Mouse (Mus musculus) CH12.LX (cell line): ENCODE data around the gene Col18a1. TPM values are rescaled to one million over a fixed set of nuclear protein-coding genes. Genes with fewer than 3 reads are reported as not detected.

ENCODE experiments used
- DNase-seq: peaks from one replicate; pipeline ENCODE4 v3.0.0-alpha.2; 2013; ENCODE audit errors: extremely low read depth
- H3K27ac ChIP-seq: 2 replicates; pipeline ENCODE4 v1.5.1; 2012; ENCODE audit warnings: low read depth, mild to moderate bottlenecking, control low read depth, moderate library complexity; ENCODE audit not compliant: insufficient read depth
- H3K27me3 ChIP-seq: replicated peaks from 2 replicates; pipeline ENCODE3; 2012; ENCODE audit warnings: inconsistent platforms
- H3K36me3 ChIP-seq, 2 experiments: replicated peaks in 1 of 2; 2 replicates each; pipeline versions ENCODE3 to v1.6.1; 2012; ENCODE audit warnings: inconsistent platforms in 1 of 2, low read length in 1 of 2, mild to moderate bottlenecking in 1 of 2, mixed read lengths in 1 of 2, moderate library complexity in 1 of 2; ENCODE audit not compliant: control insufficient read depth in 1 of 2, insufficient read depth in 1 of 2
- H3K4me1 ChIP-seq, 2 experiments: 2 replicates each; pipeline ENCODE4 v1.6.1; 2012; ENCODE audit warnings: inconsistent platforms in 1 of 2, moderate library complexity in 1 of 2; ENCODE audit not compliant: insufficient read depth in 2 of 2, control insufficient read depth in 1 of 2
- H3K4me2 ChIP-seq: 2 replicates; pipeline ENCODE4 v1.6.1; 2012; ENCODE audit warnings: low read depth, mild to moderate bottlenecking, control low read depth; ENCODE audit not compliant: poor library complexity, insufficient read depth, severe bottlenecking
- H3K4me3 ChIP-seq, 3 experiments: fragments of 150-350 bp in 1 of 3; sonication (generic) in 1 of 3; replicated peaks in 1 of 3; 2 replicates each; pipeline versions ENCODE3 to v1.5.1; 2011 to 2012; ENCODE audit warnings: low read depth in 2 of 3, low read length in 2 of 3, mild to moderate bottlenecking in 2 of 3, moderate library complexity in 2 of 3, control low read depth in 1 of 3, improper control_type of control experiment in 1 of 3, inconsistent platforms in 1 of 3, mixed read lengths in 1 of 3; ENCODE audit not compliant: poor library complexity in 1 of 3
- H3K79me2 ChIP-seq: replicated peaks from 2 replicates; pipeline ENCODE4 v1.6.1; 2012; ENCODE audit warnings: mild to moderate bottlenecking, moderate library complexity; ENCODE audit not compliant: control insufficient read depth, poor library complexity, insufficient read depth, severe bottlenecking; ENCODE audit errors: extremely low read depth
- H3K9ac ChIP-seq: 2 replicates; pipeline ENCODE4 v1.6.1; 2012; ENCODE audit warnings: low read depth, mild to moderate bottlenecking, control low read depth, moderate library complexity; ENCODE audit not compliant: insufficient read depth
- H3K9me3 ChIP-seq: replicated peaks from 2 replicates; pipeline ENCODE3; 2012; ENCODE audit warnings: low read length, inconsistent platforms, mixed read lengths
- BHLHE40 ChIP-seq: IDR thresholded peaks from 2 replicates; pipeline ENCODE4 v1.6.1; 2011; ENCODE audit warnings: mild to moderate bottlenecking, low read depth, low read length, improper control_type of control experiment
- CHD1 ChIP-seq: IDR thresholded peaks from 2 replicates; pipeline ENCODE4 v1.6.1; 2012; ENCODE audit warnings: low read depth, low read length, improper control_type of control experiment, inconsistent platforms
- CHD2 ChIP-seq: IDR thresholded peaks from 2 replicates; pipeline ENCODE4 v1.6.1; 2011; ENCODE audit warnings: low read length, improper control_type of control experiment
- E2F4 ChIP-seq: IDR thresholded peaks from 2 replicates; pipeline ENCODE4 v1.6.1; 2011; ENCODE audit warnings: low read depth, low read length, improper control_type of control experiment; ENCODE audit not compliant: insufficient replicate concordance
- ELF1 ChIP-seq: IDR thresholded peaks from 2 replicates; pipeline ENCODE4 v1.6.1; 2014; ENCODE audit warnings: low read depth, mild to moderate bottlenecking, inconsistent platforms, low read length, improper control_type of control experiment
- EP300 ChIP-seq: IDR thresholded peaks from 2 replicates; pipeline ENCODE4 v1.6.1; 2011; ENCODE audit warnings: low read length, improper control_type of control experiment
- ETS1 ChIP-seq: conservative IDR thresholded peaks from 2 replicates; pipeline ENCODE4 v1.6.1; 2012; ENCODE audit warnings: low read depth, mild to moderate bottlenecking, inconsistent platforms, low read length, improper control_type of control experiment, moderate library complexity
- IRF4 ChIP-seq: IDR thresholded peaks from 2 replicates; pipeline ENCODE4 v1.6.1; 2014; ENCODE audit warnings: low read depth, mild to moderate bottlenecking, inconsistent platforms, low read length, improper control_type of control experiment
- JUN ChIP-seq: IDR thresholded peaks from 2 replicates; pipeline ENCODE4 v1.6.1; 2011; ENCODE audit warnings: low read depth, mild to moderate bottlenecking, low read length, improper control_type of control experiment, moderate library complexity; ENCODE audit not compliant: insufficient read depth
- JUND ChIP-seq: conservative IDR thresholded peaks from 2 replicates; pipeline ENCODE4 v1.6.1; 2011; ENCODE audit warnings: low read depth, low read length, improper control_type of control experiment
- KAT2A ChIP-seq: IDR thresholded peaks from 2 replicates; pipeline ENCODE4 v1.6.1; 2012; ENCODE audit warnings: low read length, improper control_type of control experiment, inconsistent platforms; ENCODE audit not compliant: insufficient replicate concordance
- MAFK ChIP-seq: IDR thresholded peaks from 2 replicates; pipeline ENCODE4 v1.6.1; 2011; ENCODE audit warnings: low read length, improper control_type of control experiment; ENCODE audit not compliant: insufficient replicate concordance
- MXI1 ChIP-seq: IDR thresholded peaks from 2 replicates; pipeline ENCODE4 v1.6.1; 2011; ENCODE audit warnings: mild to moderate bottlenecking, low read depth, low read length, improper control_type of control experiment
- POLR2A ChIP-seq: IDR thresholded peaks from 2 replicates; pipeline ENCODE4 v1.6.1; 2011; ENCODE audit warnings: low read depth, mild to moderate bottlenecking, improper control_type of control experiment, low read length
- POLR2AphosphoS2 ChIP-seq: IDR thresholded peaks from 2 replicates; pipeline ENCODE4 v1.6.1; 2011; ENCODE audit warnings: low read depth, low read length, improper control_type of control experiment
- RCOR1 ChIP-seq: conservative IDR thresholded peaks from 2 replicates; pipeline ENCODE4 v1.6.1; 2012; ENCODE audit warnings: low read depth, mild to moderate bottlenecking, inconsistent platforms, low read length, improper control_type of control experiment
- SIN3A ChIP-seq: IDR thresholded peaks from 2 replicates; pipeline ENCODE4 v1.6.1; 2012; ENCODE audit warnings: low read length, improper control_type of control experiment, inconsistent platforms
- SMC3 ChIP-seq: IDR thresholded peaks from 2 replicates; pipeline ENCODE4 v1.6.1; 2011; ENCODE audit warnings: low read depth, low read length, improper control_type of control experiment
- TBP ChIP-seq: conservative IDR thresholded peaks from 2 replicates; pipeline ENCODE4 v1.6.1; 2011; ENCODE audit warnings: low read depth, low read length, improper control_type of control experiment
- TCF12 ChIP-seq: IDR thresholded peaks from 2 replicates; pipeline ENCODE4 v1.6.1; 2014; ENCODE audit warnings: low read depth, mild to moderate bottlenecking, inconsistent platforms, low read length, improper control_type of control experiment
- UBTF ChIP-seq: IDR thresholded peaks from 2 replicates; pipeline ENCODE4 v1.6.1; 2012; ENCODE audit warnings: low read depth, mild to moderate bottlenecking, inconsistent platforms, low read length, improper control_type of control experiment, moderate library complexity
- USF1 ChIP-seq: IDR thresholded peaks from 2 replicates; pipeline ENCODE4 v1.6.1; 2014; ENCODE audit warnings: low read depth, mild to moderate bottlenecking, inconsistent platforms, low read length, improper control_type of control experiment
- USF2 ChIP-seq: conservative IDR thresholded peaks from 2 replicates; pipeline ENCODE4 v1.6.1; 2011; ENCODE audit warnings: low read depth, low read length, improper control_type of control experiment
- ZC3H11A ChIP-seq: IDR thresholded peaks from 2 replicates; pipeline ENCODE4 v1.6.1; 2012; ENCODE audit warnings: low read depth, mild to moderate bottlenecking, inconsistent platforms, low read length, improper control_type of control experiment
- ZMIZ1 ChIP-seq: IDR thresholded peaks from 2 replicates; pipeline ENCODE4 v1.6.1; 2012; ENCODE audit warnings: low read depth, mild to moderate bottlenecking, inconsistent platforms, low read length, improper control_type of control experiment
- ZNF384 ChIP-seq: IDR thresholded peaks from 2 replicates; pipeline ENCODE4 v1.6.1; 2012; ENCODE audit warnings: low read depth, low read length, improper control_type of control experiment, inconsistent platforms
- dilution Hi-C: fragments of 300-500 bp; cut with MboI; formaldehyde crosslinking; loops from 2 replicates; pipeline ENCODE4 v1.14.3; 2020; ENCODE audit warnings: low sequenced_read_pairs; ENCODE audit not compliant: extremely low pct_unique_long_range_greater_than_20kb, extremely low pct_ligation_motif_present
- in situ Hi-C: fragments of 300-500 bp; cut with MboI; formaldehyde crosslinking; loops from 3 replicates; pipeline ENCODE4 v1.14.3; 2019; ENCODE audit warnings: low sequenced_read_pairs, low pct_ligation_motif_present, low pct_unique_long_range_greater_than_20kb, mixed read lengths
- polyA plus RNA-seq: library from polyadenylated mRNA; unstranded; fragments of >175 nt; gene quantifications from 2 replicates; pipeline ENCODE4 v1.2.1, GENCODE M21; 2012; ENCODE audit warnings: low read depth; ENCODE audit not compliant: insufficient read length
- total RNA-seq, 2 experiments: library from RNA; depleted of rRNA; stranded (reverse); fragments of 300-350 nt in 1 of 2; fragments of >200 nt in 1 of 2; gene quantifications; 2 replicates each; pipeline ENCODE4 v1.2.3; 2012 to 2014

The Col18a1 gene
- total and polyA plus RNA-seq, 3 experiments = 0.17 to 14.5 (median 1.7) TPM

- TF ChIP-seq ZNF384 (no peak), ELF1 (no peak), RCOR1 (no peak), EP300 (no peak), IRF4 (no peak), CHD1 (no peak), BHLHE40 (no peak), MAFK (no peak), MXI1 (no peak), POLR2A (no peak), TCF12 (no peak), ETS1 (no peak), SMC3 (no peak), ZC3H11A (no peak), E2F4 (no peak), SIN3A (no peak), USF2 (no peak), CHD2 (no peak), JUND (no peak), USF1 (no peak)
- in situ Hi-C loops (no loop called here), dilution Hi-C loops (no loop called here)
- Histone ChIP-seq H3K36me3 (no peaks in the 10 kb centered on the region), H3K27ac (no peak overlapping the region), H3K27me3 (peaks cover 54% of the 10 kb centered on the region), H3K4me1 (peaks cover 3 to 8% of the 10 kb centered on the region in 2 experiments), H3K4me2 (no peak overlapping the region), H3K9ac (no peak overlapping the region), H3K9me3 (peaks cover 6% of the 10 kb centered on the region), H3K79me2 (peaks cover 22% of the 10 kb centered on the region), H3K4me3 (no peak overlapping the region)
- DNase-seq = no peak
These were observed 135.7 kb downstream of the Col18a1 start for GRCm38 (mm10) chr10:77030666-77031065.

GRCm38 (mm10) chr10:77029761-77030160, 136.6 kb downstream of the Col18a1 start:
- peaks cover 63% of the 10 kb centered on the region for H3K27me3 ChIP-seq
- H3K36me3 ChIP-seq = no peaks in the 10 kb centered on the region
- H3K4me3 ChIP-seq = no peak overlapping the region
- H3K4me2 ChIP-seq = no peak overlapping the region
- H3K4me1 ChIP-seq = peaks cover 3% of the 10 kb centered on the region in 2 experiments; a peak in 3 of 4 replicates
- in situ Hi-C loops (loop anchor here (10.0 kb wide), 1 partner anchor 45 kb away; no protein-coding TSS in a partner anchor), dilution Hi-C loops (no loop called here)
- H3K79me2 ChIP-seq = peaks cover 13% of the 10 kb centered on the region
- peaks cover 6% of the 10 kb centered on the region for H3K9me3 ChIP-seq
- DNase-seq = no peak
- H3K9ac ChIP-seq = no peak overlapping the region
- no peak overlapping the region for H3K27ac ChIP-seq
- no peak for TF ChIP-seq TBP
- no peak for TF ChIP-seq POLR2A
- TF ChIP-seq SIN3A = no peak
- TF ChIP-seq MAFK = no peak
- no peak for TF ChIP-seq JUN
- no peak for TF ChIP-seq ZMIZ1
- TF ChIP-seq JUND = no peak
- TF ChIP-seq ZNF384 = no peak
- no peak for TF ChIP-seq KAT2A
- TF ChIP-seq E2F4 = no peak
- no peak for TF ChIP-seq UBTF
- no peak for TF ChIP-seq SMC3
- no peak for TF ChIP-seq ZC3H11A
- TF ChIP-seq ELF1 = no peak
- TF ChIP-seq POLR2AphosphoS2 = no peak
- TF ChIP-seq EP300 = no peak
